Mouse (Mus musculus): ENCODE measurements at regions not wholly inside any gene's neighbourhood (a gene's known extent, or its start where the extent isn't known, plus 50 kb on each side); places are given as distances from the start of the nearest gene placed in this dataset.

GRCm38 (mm10) chr4:64200151-64200807 is 153.5 kb upstream of the Tnc start:
- no peaks in the 10 kb centered on the region for H3K27me3 ChIP-seq (replicated peaks)
- no peaks in the 10 kb centered on the region; the same call in 1 of the 2 replicates for H3K4me1 ChIP-seq
- no peak overlapping the region for H3K4me3 ChIP-seq
- H3K27ac ChIP-seq, result no peak overlapping the region
- 54% methylated on average over 3 of the region's 3 CpGs for WGBS
- ATAC-seq (replicated peaks), result peak; percentile 75
- no peak overlapping the region for H3K4me2 ChIP-seq
- H3K9me3 ChIP-seq, result no peaks in the 10 kb centered on the region
- H3K36me3 ChIP-seq (replicated peaks), result no peaks in the 10 kb centered on the region
- no peak overlapping the region for H3K9ac ChIP-seq

- Histone ChIP-seq H3K4me2 (no peak overlapping the region), H3K4me3 (no peak overlapping the region), H3K27ac (no peak overlapping the region), H3K36me3 (replicated peaks) (no peaks in the 10 kb centered on the region), H3K4me1 (no peaks in the 10 kb centered on the region), H3K9ac (no peak overlapping the region), H3K9me3 (no peaks in the 10 kb centered on the region), H3K27me3 (replicated peaks) (no peaks in the 10 kb centered on the region)
- ATAC-seq (replicated peaks), result no peak
Measured at GRCm38 (mm10) chr4:64184986-64185385, 138.2 kb upstream of the Tnc start.

- no peak for ATAC-seq (replicated peaks)
- Histone ChIP-seq H3K4me3 (no peak overlapping the region), H3K27ac (no peak overlapping the region), H3K36me3 (replicated peaks) (no peaks in the 10 kb centered on the region), H3K4me1 (no peaks in the 10 kb centered on the region), H3K27me3 (replicated peaks) (no peaks in the 10 kb centered on the region), H3K9me3 (no peaks in the 10 kb centered on the region), H3K4me2 (no peak overlapping the region), H3K9ac (no peak overlapping the region)
- 14% methylated on average over 3 of the region's 3 CpGs for WGBS
Measured at GRCm38 (mm10) chr4:64175938-64176337, 129.1 kb upstream of the Tnc start.

- Histone ChIP-seq H3K4me1 (no peaks in the 10 kb centered on the region), H3K9me3 (no peaks in the 10 kb centered on the region), H3K36me3 (replicated peaks) (no peaks in the 10 kb centered on the region), H3K4me2 (no peak overlapping the region), H3K9ac (no peak overlapping the region), H3K27ac (no peak overlapping the region), H3K4me3 (no peak overlapping the region), H3K27me3 (replicated peaks) (no peaks in the 10 kb centered on the region)
- no peak for ATAC-seq (replicated peaks)
- WGBS, result 88% methylated on average over 3 of the region's 3 CpGs
Measured at GRCm38 (mm10) chr4:64171476-64171875, 124.7 kb upstream of the Tnc start.

GRCm38 (mm10) chr4:64148989-64149463 is 102.2 kb upstream of the Tnc start:
- Histone ChIP-seq H3K27ac (0 out of 2 replicates have a peak overlapping the region, but pooled peaks have one; percentile 8), H3K27me3 (replicated peaks) (no peaks in the 10 kb centered on the region), H3K36me3 (replicated peaks) (no peaks in the 10 kb centered on the region), H3K4me3 (no peak overlapping the region), H3K4me2 (no peak overlapping the region), H3K9me3 (no peaks in the 10 kb centered on the region), H3K9ac (no peak overlapping the region), H3K4me1 (0 out of 2 replicates have a peak, but pooled peaks cover 7% of the 10 kb centered on the region)
- peak; percentile 90 for ATAC-seq (replicated peaks)
- 25% methylated on average over 5 of the region's 5 CpGs for WGBS

GRCm38 (mm10) chr4:64145924-64146323 is 99.1 kb upstream of the Tnc start:
- no peak overlapping the region for H3K4me3 ChIP-seq
- H3K27ac ChIP-seq, result no peak overlapping the region
- H3K36me3 ChIP-seq (replicated peaks), result no peaks in the 10 kb centered on the region
- H3K9ac ChIP-seq, result no peak overlapping the region
- 63% methylated on average over 2 of the region's 2 CpGs for WGBS
- no peak overlapping the region for H3K4me2 ChIP-seq
- ATAC-seq (replicated peaks), result no peak
- no peaks in the 10 kb centered on the region for H3K27me3 ChIP-seq (replicated peaks)
- no peaks in the 10 kb centered on the region for H3K9me3 ChIP-seq
- 0 out of 2 replicates have a peak, but pooled peaks cover 7% of the 10 kb centered on the region for H3K4me1 ChIP-seq

- no peak for ATAC-seq (replicated peaks)
- H3K4me2 ChIP-seq, result no peak overlapping the region
- H3K27ac ChIP-seq, result no peak overlapping the region
- no peaks in the 10 kb centered on the region for H3K27me3 ChIP-seq (replicated peaks)
- no peak overlapping the region for H3K4me3 ChIP-seq
- H3K9ac ChIP-seq, result no peak overlapping the region
- H3K36me3 ChIP-seq (replicated peaks), result no peaks in the 10 kb centered on the region
- H3K4me1 ChIP-seq, result no peaks in the 10 kb centered on the region
- no peaks in the 10 kb centered on the region for H3K9me3 ChIP-seq
- 74% methylated on average over 2 of the region's 2 CpGs for WGBS
Measured at GRCm38 (mm10) chr4:64142963-64143362, 96.1 kb upstream of the Tnc start.

- Histone ChIP-seq H3K9ac (no peak overlapping the region), H3K27ac (no peak overlapping the region), H3K4me2 (no peak overlapping the region), H3K9me3 (no peaks in the 10 kb centered on the region), H3K36me3 (replicated peaks) (no peaks in the 10 kb centered on the region), H3K4me1 (no peaks in the 10 kb centered on the region), H3K4me3 (no peak overlapping the region), H3K27me3 (replicated peaks) (no peaks in the 10 kb centered on the region)
- 54% methylated on average over 5 of the region's 5 CpGs for WGBS
- ATAC-seq (replicated peaks), result no peak; the same call in 1 of the 2 replicates
Measured at GRCm38 (mm10) chr4:64142356-64142787, 95.6 kb upstream of the Tnc start.

GRCm38 (mm10) chr4:64139836-64140235 is 93.0 kb upstream of the Tnc start:
- ATAC-seq (replicated peaks), result no peak
- H3K9me3 ChIP-seq, result no peaks in the 10 kb centered on the region
- WGBS, result 84% methylated on average over 4 of the region's 4 CpGs
- H3K36me3 ChIP-seq (replicated peaks), result no peaks in the 10 kb centered on the region
- H3K4me1 ChIP-seq, result no peaks in the 10 kb centered on the region
- H3K9ac ChIP-seq, result no peak overlapping the region
- no peak overlapping the region for H3K4me2 ChIP-seq
- H3K4me3 ChIP-seq, result no peak overlapping the region
- H3K27me3 ChIP-seq (replicated peaks), result no peaks in the 10 kb centered on the region
- no peak overlapping the region for H3K27ac ChIP-seq

GRCm38 (mm10) chr4:64135036-64135435 is 88.2 kb upstream of the Tnc start:
- no peak overlapping the region for H3K4me3 ChIP-seq
- no peaks in the 10 kb centered on the region for H3K27me3 ChIP-seq (replicated peaks)
- H3K27ac ChIP-seq, result no peak overlapping the region
- ATAC-seq (replicated peaks), result no peak
- no peak overlapping the region for H3K4me2 ChIP-seq
- no peaks in the 10 kb centered on the region for H3K36me3 ChIP-seq (replicated peaks)
- no peaks in the 10 kb centered on the region for H3K4me1 ChIP-seq
- no peaks in the 10 kb centered on the region for H3K9me3 ChIP-seq
- no peak overlapping the region for H3K9ac ChIP-seq
- 79% methylated on average over 3 of the region's 3 CpGs for WGBS

GRCm38 (mm10) chr4:64129290-64129689 is 82.5 kb upstream of the Tnc start:
- ATAC-seq (replicated peaks), result no peak
- Histone ChIP-seq H3K27me3 (replicated peaks) (no peaks in the 10 kb centered on the region), H3K4me1 (no peaks in the 10 kb centered on the region), H3K4me3 (no peak overlapping the region), H3K9me3 (no peaks in the 10 kb centered on the region), H3K36me3 (replicated peaks) (no peaks in the 10 kb centered on the region), H3K9ac (no peak overlapping the region), H3K4me2 (no peak overlapping the region), H3K27ac (no peak overlapping the region)
- WGBS, result 84% methylated on average over 1 of the region's 1 CpGs

GRCm38 (mm10) chr4:64124387-64125088 is 77.7 kb upstream of the Tnc start:
- WGBS, result 93% methylated on average over 2 of the region's 2 CpGs
- ATAC-seq (replicated peaks), result no peak
- H3K9me3 ChIP-seq, result no peaks in the 10 kb centered on the region
- H3K4me2 ChIP-seq, result no peak overlapping the region
- no peak overlapping the region for H3K9ac ChIP-seq
- no peak overlapping the region for H3K4me3 ChIP-seq
- no peaks in the 10 kb centered on the region for H3K4me1 ChIP-seq
- no peaks in the 10 kb centered on the region for H3K36me3 ChIP-seq (replicated peaks)
- no peak overlapping the region for H3K27ac ChIP-seq
- H3K27me3 ChIP-seq (replicated peaks), result no peaks in the 10 kb centered on the region

GRCm38 (mm10) chr4:64123675-64124074 is 76.9 kb upstream of the Tnc start:
- Histone ChIP-seq H3K9ac (no peak overlapping the region), H3K27me3 (replicated peaks) (no peaks in the 10 kb centered on the region), H3K27ac (no peak overlapping the region), H3K9me3 (no peaks in the 10 kb centered on the region), H3K4me1 (no peaks in the 10 kb centered on the region), H3K36me3 (replicated peaks) (no peaks in the 10 kb centered on the region), H3K4me3 (no peak overlapping the region), H3K4me2 (no peak overlapping the region)
- no peak for ATAC-seq (replicated peaks)
- 93% methylated on average over 2 of the region's 2 CpGs for WGBS
